Mouse (Mus musculus) CH12.LX (cell line): ENCODE data around the gene Caskin1. TPM values are rescaled to one million over a fixed set of nuclear protein-coding genes. Genes with fewer than 3 reads are reported as not detected.

Experiments used
- DNase-seq: peaks from one replicate; pipeline ENCODE4 v3.0.0-alpha.2; 2013; ENCODE audit errors: extremely low read depth
- H3K27ac ChIP-seq: 2 replicates; pipeline ENCODE4 v1.5.1; 2012; ENCODE audit warnings: low read depth, mild to moderate bottlenecking, control low read depth, moderate library complexity; ENCODE audit not compliant: insufficient read depth
- H3K27me3 ChIP-seq: replicated peaks from 2 replicates; pipeline ENCODE3; 2012; ENCODE audit warnings: inconsistent platforms
- H3K36me3 ChIP-seq, 2 experiments: replicated peaks in 1 of 2; 2 replicates each; pipeline versions ENCODE3 to v1.6.1; 2012; ENCODE audit warnings: inconsistent platforms in 1 of 2, low read length in 1 of 2, mild to moderate bottlenecking in 1 of 2, mixed read lengths in 1 of 2, moderate library complexity in 1 of 2; ENCODE audit not compliant: control insufficient read depth in 1 of 2, insufficient read depth in 1 of 2
- H3K4me1 ChIP-seq, 2 experiments: 2 replicates each; pipeline ENCODE4 v1.6.1; 2012; ENCODE audit warnings: inconsistent platforms in 1 of 2, moderate library complexity in 1 of 2; ENCODE audit not compliant: insufficient read depth in 2 of 2, control insufficient read depth in 1 of 2
- H3K4me2 ChIP-seq: 2 replicates; pipeline ENCODE4 v1.6.1; 2012; ENCODE audit warnings: low read depth, mild to moderate bottlenecking, control low read depth; ENCODE audit not compliant: poor library complexity, insufficient read depth, severe bottlenecking
- H3K4me3 ChIP-seq, 3 experiments: fragments of 150-350 bp in 1 of 3; sonication (generic) in 1 of 3; replicated peaks in 1 of 3; 2 replicates each; pipeline versions ENCODE3 to v1.5.1; 2011 to 2012; ENCODE audit warnings: low read depth in 2 of 3, low read length in 2 of 3, mild to moderate bottlenecking in 2 of 3, moderate library complexity in 2 of 3, control low read depth in 1 of 3, improper control_type of control experiment in 1 of 3, inconsistent platforms in 1 of 3, mixed read lengths in 1 of 3; ENCODE audit not compliant: poor library complexity in 1 of 3
- H3K79me2 ChIP-seq: replicated peaks from 2 replicates; pipeline ENCODE4 v1.6.1; 2012; ENCODE audit warnings: mild to moderate bottlenecking, moderate library complexity; ENCODE audit not compliant: control insufficient read depth, poor library complexity, insufficient read depth, severe bottlenecking; ENCODE audit errors: extremely low read depth
- H3K9ac ChIP-seq: 2 replicates; pipeline ENCODE4 v1.6.1; 2012; ENCODE audit warnings: low read depth, mild to moderate bottlenecking, control low read depth, moderate library complexity; ENCODE audit not compliant: insufficient read depth
- H3K9me3 ChIP-seq: replicated peaks from 2 replicates; pipeline ENCODE3; 2012; ENCODE audit warnings: low read length, inconsistent platforms, mixed read lengths
- CHD2 ChIP-seq: IDR thresholded peaks from 2 replicates; pipeline ENCODE4 v1.6.1; 2011; ENCODE audit warnings: low read length, improper control_type of control experiment
- CTCF ChIP-seq, 2 experiments: IDR thresholded peaks in 1 of 2; conservative IDR thresholded peaks in 1 of 2; 2 replicates each; pipeline ENCODE4 v1.5.1; 2011 to 2012; ENCODE audit warnings: low read depth in 2 of 2, low read length in 2 of 2, improper control_type of control experiment in 1 of 2, inconsistent platforms in 1 of 2, mild to moderate bottlenecking in 1 of 2, moderate library complexity in 1 of 2
- HCFC1 ChIP-seq: IDR thresholded peaks from 2 replicates; pipeline ENCODE4 v1.6.1; 2012; ENCODE audit warnings: low read depth, mild to moderate bottlenecking, inconsistent platforms, low read length, improper control_type of control experiment
- KAT2A ChIP-seq: IDR thresholded peaks from 2 replicates; pipeline ENCODE4 v1.6.1; 2012; ENCODE audit warnings: low read length, improper control_type of control experiment, inconsistent platforms; ENCODE audit not compliant: insufficient replicate concordance
- MAFK ChIP-seq: IDR thresholded peaks from 2 replicates; pipeline ENCODE4 v1.6.1; 2011; ENCODE audit warnings: low read length, improper control_type of control experiment; ENCODE audit not compliant: insufficient replicate concordance
- MAZ ChIP-seq: IDR thresholded peaks from 2 replicates; pipeline ENCODE4 v1.6.1; 2012; ENCODE audit warnings: low read depth, mild to moderate bottlenecking, inconsistent platforms, low read length, improper control_type of control experiment, moderate library complexity
- MEF2A ChIP-seq: IDR thresholded peaks from 2 replicates; pipeline ENCODE4 v1.6.1; 2014; ENCODE audit warnings: low read depth, mild to moderate bottlenecking, inconsistent platforms, low read length, improper control_type of control experiment, borderline replicate concordance
- NELFE ChIP-seq: IDR thresholded peaks from 2 replicates; pipeline ENCODE4 v1.6.1; 2011; ENCODE audit warnings: low read depth, low read length, improper control_type of control experiment
- POLR2AphosphoS2 ChIP-seq: IDR thresholded peaks from 2 replicates; pipeline ENCODE4 v1.6.1; 2011; ENCODE audit warnings: low read depth, low read length, improper control_type of control experiment
- RAD21 ChIP-seq: IDR thresholded peaks from 2 replicates; pipeline ENCODE4 v1.6.1; 2011; ENCODE audit warnings: low read depth, mild to moderate bottlenecking, low read length, improper control_type of control experiment, moderate library complexity
- SIN3A ChIP-seq: IDR thresholded peaks from 2 replicates; pipeline ENCODE4 v1.6.1; 2012; ENCODE audit warnings: low read length, improper control_type of control experiment, inconsistent platforms
- SMC3 ChIP-seq: IDR thresholded peaks from 2 replicates; pipeline ENCODE4 v1.6.1; 2011; ENCODE audit warnings: low read depth, low read length, improper control_type of control experiment
- TBP ChIP-seq: conservative IDR thresholded peaks from 2 replicates; pipeline ENCODE4 v1.6.1; 2011; ENCODE audit warnings: low read depth, low read length, improper control_type of control experiment
- TCF12 ChIP-seq: IDR thresholded peaks from 2 replicates; pipeline ENCODE4 v1.6.1; 2014; ENCODE audit warnings: low read depth, mild to moderate bottlenecking, inconsistent platforms, low read length, improper control_type of control experiment
- dilution Hi-C: fragments of 300-500 bp; cut with MboI; formaldehyde crosslinking; loops from 2 replicates; pipeline ENCODE4 v1.14.3; 2020; ENCODE audit warnings: low sequenced_read_pairs; ENCODE audit not compliant: extremely low pct_unique_long_range_greater_than_20kb, extremely low pct_ligation_motif_present
- in situ Hi-C: fragments of 300-500 bp; cut with MboI; formaldehyde crosslinking; loops from 3 replicates; pipeline ENCODE4 v1.14.3; 2019; ENCODE audit warnings: low sequenced_read_pairs, low pct_ligation_motif_present, low pct_unique_long_range_greater_than_20kb, mixed read lengths
- polyA plus RNA-seq: library from polyadenylated mRNA; unstranded; fragments of >175 nt; gene quantifications from 2 replicates; pipeline ENCODE4 v1.2.1, GENCODE M21; 2012; ENCODE audit warnings: low read depth; ENCODE audit not compliant: insufficient read length
- total RNA-seq, 2 experiments: library from RNA; depleted of rRNA; stranded (reverse); fragments of 300-350 nt in 1 of 2; fragments of >200 nt in 1 of 2; gene quantifications; 2 replicates each; pipeline ENCODE4 v1.2.3; 2012 to 2014

Caskin1 gene
- total and polyA plus RNA-seq, 3 experiments: 0.08 to 0.71 TPM; not detected in 1

- Histone ChIP-seq H3K9me3 (no peaks in the 10 kb centered on the region), H3K4me1 (no peaks in the 10 kb centered on the region), H3K36me3 (peaks cover 77 to 99% of the 10 kb centered on the region in 2 experiments), H3K9ac (no peak overlapping the region), H3K4me2 (no peak overlapping the region)
- DNase-seq: no peak
- dilution Hi-C loops: no loop called here
- in situ Hi-C loops: no loop called here
- no peak for TF ChIP-seq SIN3A
- TF ChIP-seq MAZ: no peak
- no peak for TF ChIP-seq MAFK
- TF ChIP-seq HCFC1: no peak
- TF ChIP-seq POLR2AphosphoS2: no peak
- no peak for TF ChIP-seq RAD21
- TF ChIP-seq CHD2: no peak
- TF ChIP-seq TCF12: no peak
- TF ChIP-seq CTCF (conservative IDR thresholded peaks at IDR 0.05 in 1 of 2, IDR thresholded peaks at IDR 0.05 in 1 of 2; ENCODE audit: low read depth in 2 of 2, low read length in 2 of 2): no peak
- TF ChIP-seq MEF2A: no peak
- TF ChIP-seq, all 38 proteins: peak for 0
- H3K79me2 ChIP-seq: no peaks in the 10 kb centered on the region
- H3K27me3 ChIP-seq: no peaks in the 10 kb centered on the region
- H3K27ac ChIP-seq: no peak overlapping the region
- H3K4me3 ChIP-seq: no peak overlapping the region
Observed at GRCm38 (mm10) chr17:24507806-24508460, 19.5 kb downstream of the Caskin1 start.

DNA sequence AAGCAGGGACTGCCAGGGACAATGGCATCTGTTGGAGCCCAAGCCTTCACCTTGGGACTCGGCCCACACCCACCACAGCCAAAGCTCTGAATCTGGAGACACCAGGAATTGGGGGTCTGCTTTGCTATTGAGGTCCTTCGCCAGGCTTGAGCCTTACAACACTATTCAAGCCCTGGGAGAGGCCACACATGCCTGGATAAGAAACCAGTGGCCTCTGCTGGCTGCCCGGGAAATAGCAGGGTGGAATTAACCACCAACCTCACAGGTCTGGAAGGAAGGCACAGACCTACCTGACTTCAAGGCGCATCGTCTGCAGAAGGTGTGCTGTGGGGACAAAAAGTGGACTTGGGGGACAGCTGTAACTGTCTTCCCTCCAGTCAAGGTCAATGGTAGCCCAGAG, 25.2 kb downstream of the Caskin1 start:
- dilution Hi-C loops (no loop called here), in situ Hi-C loops (no loop called here)
- H3K36me3 ChIP-seq: peaks cover 90 to 98% of the 10 kb centered on the region in 2 experiments
- H3K4me1 ChIP-seq: no peaks in the 10 kb centered on the region
- TF ChIP-seq TBP (no peak), RAD21 (peak; percentile 43), KAT2A (no peak), SMC3 (peak; percentile 36), NELFE (no peak), CTCF (conservative IDR thresholded peaks at IDR 0.05 in 1 of 2, IDR thresholded peaks at IDR 0.05 in 1 of 2; ENCODE audit: low read depth in 2 of 2, low read length in 2 of 2) (peak; percentile 21 to 58; a peak in 2 of 4 replicates)
- H3K4me2 ChIP-seq: no peak overlapping the region
- H3K27ac ChIP-seq: no peak overlapping the region
- H3K9ac ChIP-seq: no peak overlapping the region
- H3K27me3 ChIP-seq: no peaks in the 10 kb centered on the region
- H3K79me2 ChIP-seq: no peaks in the 10 kb centered on the region
- no peak overlapping the region for H3K4me3 ChIP-seq
- peak; percentile 27 for DNase-seq
- no peaks in the 10 kb centered on the region for H3K9me3 ChIP-seq
